Mouse (Mus musculus) adrenal gland, adult 10 weeks (tissue): ENCODE data around the gene Ipo13. TPM values are rescaled to one million over a fixed set of nuclear protein-coding genes. Genes with fewer than 3 reads are reported as not detected.

Experiments
- polyA plus RNA-seq: library from polyadenylated mRNA; stranded (reverse); fragments of 350-450 nt; fragmentation: Illumina TruSeq; extraction: RNeasy Lipid Tissue Mini Kit (QIAGEN cat#74804); gene quantifications from one replicate; pipeline ENCODE4 v1.2.3, GENCODE M21; 2014; ENCODE audit warnings: low read depth, low replicate concordance

Gene Ipo13
- polyA plus RNA-seq = 1.0 TPM

DNA sequence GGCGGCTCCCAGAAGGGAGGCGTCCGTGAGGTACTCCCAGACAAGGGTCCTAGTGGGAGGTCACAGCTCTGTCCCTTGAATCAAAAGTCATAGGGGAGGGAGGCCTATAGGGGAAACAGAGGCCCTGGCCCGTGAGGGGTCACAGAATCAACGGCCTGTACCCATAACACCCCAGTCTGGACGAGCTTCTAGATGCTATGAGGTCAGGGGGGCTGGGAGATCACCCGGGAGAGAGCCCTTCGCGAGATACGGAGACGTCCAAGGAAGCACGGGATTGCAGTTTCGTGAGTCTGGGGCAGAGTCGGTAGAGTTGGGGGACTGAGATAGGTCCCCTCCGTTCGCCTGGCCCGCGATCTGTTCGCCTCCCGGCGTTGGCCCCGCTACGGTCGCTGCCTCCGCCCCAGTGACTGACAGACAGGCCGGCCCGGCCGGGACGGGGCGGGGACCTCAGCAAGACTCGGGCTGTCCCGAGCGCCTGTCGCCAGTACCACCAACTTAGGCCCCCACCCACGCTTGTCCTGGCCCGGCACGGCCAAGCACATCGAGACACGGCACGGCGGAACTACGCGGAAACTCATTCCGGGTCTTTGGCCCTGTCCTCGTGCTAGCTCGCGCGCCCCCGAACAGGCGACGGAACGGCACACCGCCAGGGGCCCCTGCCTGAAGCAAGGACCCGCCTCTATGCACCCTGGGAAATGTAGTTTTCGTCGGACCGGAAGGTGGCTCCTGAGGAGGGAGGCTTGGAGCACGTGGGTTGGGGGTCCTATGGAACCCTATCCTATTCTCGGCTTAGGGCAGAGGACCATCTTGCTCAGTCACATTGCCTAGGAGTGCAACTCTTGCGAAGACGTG is at the start of gene Ipo13:
TSS of gene Ipo13 (minus strand) at position 409 of the 852 bp plus-strand sequence.

GRCm38 (mm10) chr4:117929391-117929881 is 14.6 kb upstream of the Ipo13 start, which contains the start of gene Artn:
Artn (minus strand) TSS chr4:117929763.

GRCm38 (mm10) chr4:117891738-117892161 is 23.0 kb downstream of the Ipo13 start, which contains the start of gene Dph2:
Dph2 (minus strand) TSS chr4:117892032.

DNA sequence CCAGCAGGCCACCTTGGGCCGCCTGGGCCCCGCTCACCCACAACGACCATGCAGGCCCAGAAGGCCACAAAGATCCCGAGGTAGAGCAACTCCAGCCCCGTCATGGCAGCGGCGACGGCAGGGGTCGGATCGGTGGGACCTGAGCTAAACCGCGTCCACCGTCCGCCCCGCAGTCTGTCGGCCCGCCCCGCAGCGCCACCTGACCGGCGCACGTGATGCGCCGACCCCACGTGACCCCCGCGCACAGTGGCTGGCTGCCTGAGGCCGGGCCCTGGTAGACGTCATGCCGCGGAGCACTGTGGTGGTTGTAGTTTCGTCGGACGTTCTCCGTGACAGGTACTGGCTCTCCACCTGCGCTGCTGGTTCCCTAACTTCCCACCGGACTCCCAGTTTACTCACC is 27.7 kb downstream of the Ipo13 start, which contains the start of gene Atp6v0b:
TSS of gene Atp6v0b (minus strand) at position 201 of the 400 bp plus-strand sequence.

DNA sequence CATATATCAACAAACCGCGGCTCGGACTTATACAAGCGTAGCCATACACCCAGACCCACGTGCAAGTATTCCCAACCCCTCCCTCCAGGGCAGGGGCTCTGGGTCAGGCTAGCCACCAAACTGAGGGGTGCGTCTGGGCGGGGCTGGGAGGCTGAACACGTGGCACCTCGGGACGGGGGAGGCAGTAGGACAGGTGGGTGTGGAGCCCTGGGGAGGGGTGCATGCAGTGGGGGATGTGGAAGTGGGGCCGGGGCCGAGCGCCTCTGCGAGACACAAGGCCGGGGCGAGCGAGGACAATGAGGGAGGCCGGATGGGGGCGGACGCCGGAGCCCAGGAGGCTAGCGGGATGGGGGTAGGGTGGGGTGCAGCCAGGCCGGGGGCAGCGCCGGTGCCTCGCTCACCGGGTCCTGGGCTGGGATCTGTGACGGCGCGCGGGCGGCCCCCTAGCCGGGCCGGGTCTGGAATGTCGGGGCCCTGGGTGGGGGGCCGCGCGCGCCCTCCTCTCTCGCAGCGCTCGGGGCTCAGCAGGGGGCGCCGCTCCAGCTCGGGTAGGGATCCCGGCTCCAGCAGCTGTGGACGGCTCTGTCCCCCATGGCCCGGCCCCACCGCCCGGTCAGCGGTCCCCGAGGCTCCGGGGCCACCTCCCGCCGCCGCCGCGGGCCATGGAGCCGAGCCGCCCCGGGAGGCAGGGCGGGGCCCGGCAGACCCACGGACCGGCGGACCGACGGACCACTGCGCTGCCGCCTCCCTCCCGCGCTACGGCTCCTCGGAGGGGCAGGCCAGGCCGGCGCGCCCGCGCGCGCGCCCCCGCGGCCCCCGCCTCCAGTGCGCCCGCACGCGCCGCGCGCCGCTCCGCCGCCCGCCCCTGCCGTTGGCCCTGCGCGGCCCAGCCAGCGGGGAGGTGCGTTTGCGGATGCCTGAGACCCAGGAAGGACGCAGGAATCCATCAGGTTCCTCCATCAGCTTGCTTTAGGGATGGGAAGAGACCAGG is 31.8 kb downstream of the Ipo13 start, which contains the start of gene B4galt2:
TSS of gene B4galt2 (minus strand) at position 787 of the 991 bp plus-strand sequence.

DNA sequence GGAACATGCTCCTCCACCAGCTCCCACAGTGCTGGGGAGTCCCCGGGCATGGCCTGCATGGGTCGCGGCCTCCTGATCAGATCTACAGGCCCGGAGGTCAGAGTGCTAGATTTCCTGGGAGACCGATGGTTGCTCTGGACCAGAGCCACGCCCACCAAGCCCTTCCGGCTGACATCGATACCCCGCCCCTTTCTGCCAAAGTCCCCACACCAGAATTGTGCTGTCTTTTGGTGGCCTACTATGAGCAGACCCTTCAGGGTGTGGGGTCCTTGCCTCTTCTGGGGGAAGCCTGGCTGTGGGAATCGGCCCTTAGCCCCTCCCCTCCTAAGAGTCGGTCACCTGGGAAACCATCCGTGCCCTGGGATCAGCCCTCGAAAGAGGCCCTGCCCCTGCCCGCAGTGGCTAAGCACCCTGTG is 42.3 kb downstream of the Ipo13 start, which contains the start of gene Ccdc24:
TSS of gene Ccdc24 (minus strand) at position 87 of the 416 bp plus-strand sequence.

Other genes with a start within 250 kb of the Ipo13 start
- 0.76 TPM for gene Dmap1, start 232.7 kb downstream of the Ipo13 start, polyA plus RNA-seq
- not detected for gene Gm12845, start 190.6 kb downstream of the Ipo13 start, polyA plus RNA-seq
- not detected for gene Klf17, start 149.4 kb downstream of the Ipo13 start, polyA plus RNA-seq
- gene Slc6a9, start 80.5 kb downstream of the Ipo13 start, polyA plus RNA-seq = 3.3 TPM
- gene Ccdc24, start 42.4 kb downstream of the Ipo13 start, polyA plus RNA-seq = not detected
- gene B4galt2, start 31.5 kb downstream of the Ipo13 start, polyA plus RNA-seq = not detected
- gene Atp6v0b, start 27.7 kb downstream of the Ipo13 start, polyA plus RNA-seq = 78.1 TPM
- gene Dph2, start 23.0 kb downstream of the Ipo13 start, polyA plus RNA-seq = 4.6 TPM
- not detected for gene Artn, start 14.8 kb upstream of the Ipo13 start, polyA plus RNA-seq
- gene St3gal3, start 219.9 kb upstream of the Ipo13 start, polyA plus RNA-seq = 2.9 TPM